Mouse (Mus musculus): ENCODE data around the gene Stmn1. TPM values are rescaled to one million over a fixed set of nuclear protein-coding genes. Genes with fewer than 3 reads are reported as not detected.
A peak's percentile ranks its signal among the peaks of the same experiment; 100 is the strongest.

Gene Stmn1
- 1,523 and 1,653 TPM in 2 replicates for polyA plus RNA-seq (2014; fragmentation: Nextera tagmentation; extraction: Ambion mirVana)

GRCm38 (mm10) chr4:134468215-134468575, at the start of gene Stmn1:
TSS of gene Stmn1 (plus strand) at chr4:134468320.
- Histone ChIP-seq H3K4me1 (ENCODE audit: control insufficient read depth, insufficient read depth, low read length) (peaks cover 2% of the 10 kb centered on the region; the same call in 1 of the 2 replicates), H3K36me3 (ENCODE audit: control insufficient read depth, insufficient read depth, low read length) (peaks cover 25% of the 10 kb centered on the region), H3K27ac (ENCODE audit: low read length) (peak within 1 kb of the TSS; percentile 96), H3K9me3 (ENCODE audit: control insufficient read depth, low read depth, low read length) (no peaks in the 10 kb centered on the region), H3K27me3 (ENCODE audit: control insufficient read depth, insufficient read depth, low read length) (no peaks in the 10 kb centered on the region), H3K4me2 (replicated peaks; ENCODE audit: low read depth, low read length) (peak within 1 kb of the TSS; percentile 88), H3K4me3 (ENCODE audit: low read depth, low read length) (peak within 1 kb of the TSS; percentile 94), H3K9ac (replicated peaks; ENCODE audit: low read depth, low read length) (peak within 1 kb of the TSS; percentile 94)
- under 1% methylated on average over 31 of the region's 31 CpGs for WGBS
- ATAC-seq (ENCODE audit: insufficient number of reproducible peaks, insufficient read depth, low FRiP score, low read depth): peak; percentile 98

GRCm38 (mm10) chr4:134421971-134422370, 46.1 kb upstream of the Stmn1 start:
- Histone ChIP-seq H3K27me3 (ENCODE audit: control insufficient read depth, insufficient read depth, low read length) (no peaks in the 10 kb centered on the region), H3K9ac (replicated peaks; ENCODE audit: low read depth, low read length) (no peak overlapping the region), H3K9me3 (ENCODE audit: control insufficient read depth, low read depth, low read length) (no peaks in the 10 kb centered on the region), H3K4me2 (replicated peaks; ENCODE audit: low read depth, low read length) (no peak overlapping the region), H3K4me1 (ENCODE audit: control insufficient read depth, insufficient read depth, low read length) (no peaks in the 10 kb centered on the region), H3K4me3 (ENCODE audit: low read depth, low read length) (no peak overlapping the region), H3K36me3 (ENCODE audit: control insufficient read depth, insufficient read depth, low read length) (no peaks in the 10 kb centered on the region; the same call in 1 of the 2 replicates), H3K27ac (ENCODE audit: low read length) (no peak overlapping the region)
- no peak for ATAC-seq (ENCODE audit: insufficient number of reproducible peaks, insufficient read depth, low FRiP score, low read depth)
- WGBS: 71% methylated on average over 11 of the region's 11 CpGs

DNA sequence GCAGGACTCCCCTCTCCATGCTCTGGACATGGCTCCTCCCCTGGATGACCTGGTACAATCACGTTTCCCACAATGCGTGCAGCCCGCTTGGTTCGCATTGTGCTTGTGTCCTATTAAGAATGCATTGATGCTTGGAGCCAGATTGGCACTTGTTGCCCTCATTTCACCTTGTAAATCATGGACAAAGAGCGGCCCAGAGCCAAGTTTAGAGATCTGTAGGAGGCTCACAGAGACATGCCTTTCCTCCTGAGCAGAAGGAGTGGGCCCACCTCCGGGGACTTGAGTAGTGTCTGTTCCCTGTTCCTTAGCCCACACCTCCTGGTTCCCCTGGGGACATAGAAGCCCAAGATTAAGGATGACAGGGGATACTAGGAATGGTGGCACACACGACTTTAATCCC, 44.2 kb upstream of the Stmn1 start:
- Histone ChIP-seq H3K9ac (replicated peaks; ENCODE audit: low read depth, low read length) (no peak overlapping the region), H3K4me3 (ENCODE audit: low read depth, low read length) (no peak overlapping the region), H3K4me1 (ENCODE audit: control insufficient read depth, insufficient read depth, low read length) (no peaks in the 10 kb centered on the region), H3K36me3 (ENCODE audit: control insufficient read depth, insufficient read depth, low read length) (no peaks in the 10 kb centered on the region; the same call in 1 of the 2 replicates), H3K27ac (ENCODE audit: low read length) (no peak overlapping the region), H3K27me3 (ENCODE audit: control insufficient read depth, insufficient read depth, low read length) (no peaks in the 10 kb centered on the region), H3K4me2 (replicated peaks; ENCODE audit: low read depth, low read length) (no peak overlapping the region), H3K9me3 (ENCODE audit: control insufficient read depth, low read depth, low read length) (no peaks in the 10 kb centered on the region)
- ATAC-seq (ENCODE audit: insufficient number of reproducible peaks, insufficient read depth, low FRiP score, low read depth): no peak
- WGBS: 90% methylated on average over 7 of the region's 7 CpGs

DNA sequence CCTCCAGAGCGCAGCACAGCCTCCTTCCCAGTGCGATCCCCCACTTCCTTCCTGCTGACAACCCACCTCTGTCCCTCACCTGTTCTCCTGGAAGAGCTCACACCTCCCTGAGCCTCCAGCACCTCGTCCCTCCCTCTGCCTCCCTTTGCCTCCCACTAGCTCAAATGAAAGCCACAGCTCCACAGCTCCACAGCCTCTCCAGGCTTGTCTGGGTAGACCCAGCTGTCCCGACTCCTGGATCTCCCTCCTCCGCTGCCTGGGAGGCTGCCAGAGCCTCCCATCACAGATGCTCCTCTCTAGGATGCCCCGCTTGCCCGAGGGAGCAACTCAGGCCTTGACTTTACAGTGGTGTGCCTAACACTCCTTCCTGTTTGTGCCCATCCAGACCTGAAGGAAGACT, 43.0 kb upstream of the Stmn1 start:
- no peak overlapping the region for H3K27ac ChIP-seq (ENCODE audit: low read length)
- H3K36me3 ChIP-seq (ENCODE audit: control insufficient read depth, insufficient read depth, low read length): no peaks in the 10 kb centered on the region; the same call in 1 of the 2 replicates
- no peaks in the 10 kb centered on the region for H3K9me3 ChIP-seq (ENCODE audit: control insufficient read depth, low read depth, low read length)
- no peak overlapping the region for H3K9ac ChIP-seq (replicated peaks; ENCODE audit: low read depth, low read length)
- WGBS: 61% methylated on average over 7 of the region's 7 CpGs
- no peak for ATAC-seq (ENCODE audit: insufficient number of reproducible peaks, insufficient read depth, low FRiP score, low read depth)
- peaks cover 2% of the 10 kb centered on the region; the same call in 1 of the 2 replicates for H3K4me1 ChIP-seq (ENCODE audit: control insufficient read depth, insufficient read depth, low read length)
- no peak overlapping the region for H3K4me3 ChIP-seq (ENCODE audit: low read depth, low read length)
- no peaks in the 10 kb centered on the region for H3K27me3 ChIP-seq (ENCODE audit: control insufficient read depth, insufficient read depth, low read length)
- no peak overlapping the region for H3K4me2 ChIP-seq (replicated peaks; ENCODE audit: low read depth, low read length)

DNA sequence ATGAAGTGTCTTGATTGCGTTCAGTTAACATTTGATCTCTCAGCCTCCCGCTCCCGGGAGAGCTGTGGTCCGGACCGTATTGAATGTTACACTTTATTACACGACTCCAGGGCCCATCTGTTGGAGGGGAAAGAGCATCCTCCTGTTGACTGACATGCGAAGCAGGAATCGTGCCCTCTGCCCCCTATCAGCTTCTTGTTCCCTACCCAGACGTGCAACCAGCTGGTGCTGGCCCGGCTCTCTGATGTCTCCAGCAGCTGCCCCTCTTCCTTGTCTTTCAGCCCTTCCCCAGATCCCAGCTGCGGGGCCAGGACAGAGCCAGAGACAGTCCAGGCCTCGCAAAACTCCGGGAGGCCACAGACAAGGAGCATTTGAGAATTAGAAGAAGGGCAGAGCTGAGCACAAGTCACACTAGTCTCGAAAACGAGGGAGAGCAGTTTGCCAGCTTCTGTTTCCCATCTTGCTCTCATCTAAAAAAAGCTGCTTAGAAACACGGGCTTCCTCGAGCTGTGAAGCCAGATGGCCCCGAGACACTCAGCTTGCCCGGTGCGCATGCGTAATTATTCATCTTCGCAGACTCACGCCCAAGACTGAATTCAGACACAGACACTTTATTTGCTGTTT, 37.6 kb upstream of the Stmn1 start:
- Histone ChIP-seq H3K27me3 (ENCODE audit: control insufficient read depth, insufficient read depth, low read length) (no peaks in the 10 kb centered on the region), H3K36me3 (ENCODE audit: control insufficient read depth, insufficient read depth, low read length) (no peaks in the 10 kb centered on the region; the same call in 1 of the 2 replicates), H3K9ac (replicated peaks; ENCODE audit: low read depth, low read length) (no peak overlapping the region), H3K4me1 (ENCODE audit: control insufficient read depth, insufficient read depth, low read length) (peaks cover 12% of the 10 kb centered on the region), H3K27ac (ENCODE audit: low read length) (peak overlapping the region; percentile 86), H3K4me3 (ENCODE audit: low read depth, low read length) (no peak overlapping the region), H3K9me3 (ENCODE audit: control insufficient read depth, low read depth, low read length) (no peaks in the 10 kb centered on the region), H3K4me2 (replicated peaks; ENCODE audit: low read depth, low read length) (peak overlapping the region; percentile 21)
- 26% methylated on average over 23 of the region's 23 CpGs for WGBS
- ATAC-seq (ENCODE audit: insufficient number of reproducible peaks, insufficient read depth, low FRiP score, low read depth): peak; percentile 88; the same call in 1 of the 2 replicates

DNA sequence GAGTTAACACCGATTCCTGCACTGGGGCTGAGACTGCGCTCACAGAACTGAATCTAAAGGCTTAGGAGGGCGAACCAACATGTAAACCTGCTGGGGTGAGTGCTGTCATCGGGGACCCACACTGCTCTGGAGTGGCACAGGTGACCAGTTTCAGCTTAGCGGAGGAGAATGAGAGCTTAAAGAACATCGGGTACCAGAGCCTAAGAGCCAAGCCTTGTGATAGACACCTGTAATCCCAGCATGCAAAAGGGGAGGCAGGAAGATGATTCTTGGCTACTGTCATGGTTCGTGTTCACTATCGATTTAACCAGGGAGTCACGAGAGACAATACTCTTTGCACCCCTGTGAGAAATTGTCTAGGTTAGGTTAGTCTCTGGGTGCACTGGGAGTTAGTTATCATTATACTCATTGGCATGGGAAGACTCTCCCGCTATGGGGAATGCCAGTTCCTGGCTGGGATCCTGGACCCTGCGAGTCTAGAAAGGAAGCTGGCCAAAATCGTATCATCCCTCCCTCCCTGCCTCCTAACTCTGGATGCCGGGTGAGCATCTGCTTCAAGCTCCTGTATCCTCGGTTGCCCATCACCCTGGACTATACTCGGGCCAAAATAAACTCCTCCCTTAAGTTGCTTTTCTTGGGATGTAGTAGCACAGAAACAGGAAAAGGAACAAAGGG, 35.3 kb upstream of the Stmn1 start:
- H3K4me2 ChIP-seq (replicated peaks; ENCODE audit: low read depth, low read length): no peak overlapping the region
- no peaks in the 10 kb centered on the region for H3K9me3 ChIP-seq (ENCODE audit: control insufficient read depth, low read depth, low read length)
- H3K4me3 ChIP-seq (ENCODE audit: low read depth, low read length): no peak overlapping the region
- H3K27ac ChIP-seq (ENCODE audit: low read length): no peak overlapping the region
- H3K4me1 ChIP-seq (ENCODE audit: control insufficient read depth, insufficient read depth, low read length): peaks cover 12% of the 10 kb centered on the region
- 82% methylated on average over 15 of the region's 15 CpGs for WGBS
- no peak overlapping the region for H3K9ac ChIP-seq (replicated peaks; ENCODE audit: low read depth, low read length)
- ATAC-seq (ENCODE audit: insufficient number of reproducible peaks, insufficient read depth, low FRiP score, low read depth): no peak
- no peaks in the 10 kb centered on the region for H3K36me3 ChIP-seq (ENCODE audit: control insufficient read depth, insufficient read depth, low read length)
- no peaks in the 10 kb centered on the region for H3K27me3 ChIP-seq (ENCODE audit: control insufficient read depth, insufficient read depth, low read length)

DNA sequence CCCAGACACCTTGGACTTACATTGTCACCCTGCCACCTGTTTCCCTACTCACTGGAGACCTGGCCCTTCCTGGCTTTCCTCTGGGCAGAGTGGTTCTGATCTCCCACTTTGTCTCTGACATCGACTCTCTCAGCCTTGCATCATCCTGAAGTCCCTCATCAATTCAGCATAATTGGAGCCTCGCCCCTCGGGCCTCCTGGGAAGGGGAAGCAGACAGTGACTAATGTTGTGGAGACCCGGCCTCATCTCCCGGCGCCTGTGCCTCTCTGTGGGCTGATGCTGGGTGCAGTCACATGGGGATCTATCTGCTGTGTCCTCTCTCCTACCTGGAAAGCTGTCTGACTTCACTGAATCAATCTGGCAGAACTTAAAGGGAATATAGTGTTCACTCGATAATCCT, 31.9 kb upstream of the Stmn1 start:
- Histone ChIP-seq H3K9me3 (ENCODE audit: control insufficient read depth, low read depth, low read length) (no peaks in the 10 kb centered on the region), H3K36me3 (ENCODE audit: control insufficient read depth, insufficient read depth, low read length) (no peaks in the 10 kb centered on the region), H3K4me2 (replicated peaks; ENCODE audit: low read depth, low read length) (no peak overlapping the region), H3K4me1 (ENCODE audit: control insufficient read depth, insufficient read depth, low read length) (0 out of 2 replicates have a peak, but pooled peaks cover 1% of the 10 kb centered on the region), H3K9ac (replicated peaks; ENCODE audit: low read depth, low read length) (no peak overlapping the region), H3K27ac (ENCODE audit: low read length) (no peak overlapping the region), H3K4me3 (ENCODE audit: low read depth, low read length) (no peak overlapping the region), H3K27me3 (ENCODE audit: control insufficient read depth, insufficient read depth, low read length) (no peaks in the 10 kb centered on the region)
- 25% methylated on average over 7 of the region's 7 CpGs for WGBS
- ATAC-seq (ENCODE audit: insufficient number of reproducible peaks, insufficient read depth, low FRiP score, low read depth): no peak

DNA sequence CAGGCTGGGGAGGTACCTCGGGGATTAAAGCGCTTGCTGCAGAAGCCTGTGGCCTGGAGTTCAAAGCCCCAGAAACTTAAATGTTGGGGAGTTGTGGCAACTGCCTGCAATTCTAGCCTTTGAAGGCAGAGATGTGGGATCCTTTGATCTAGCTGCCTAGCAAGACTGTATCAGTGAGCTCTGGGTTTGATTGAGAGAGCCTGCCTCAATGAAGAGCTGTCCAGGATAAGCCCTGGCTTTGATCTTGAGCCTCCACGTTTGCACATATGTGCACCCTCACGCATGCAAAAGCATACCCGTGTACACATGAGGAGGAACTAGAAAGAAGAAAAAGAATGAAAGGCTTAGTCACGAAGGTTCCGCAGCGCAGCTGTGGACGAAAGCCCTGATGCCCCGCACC, 31.5 kb upstream of the Stmn1 start:
- Histone ChIP-seq H3K36me3 (ENCODE audit: control insufficient read depth, insufficient read depth, low read length) (no peaks in the 10 kb centered on the region), H3K9ac (replicated peaks; ENCODE audit: low read depth, low read length) (no peak overlapping the region)

More for the DNA sequence above, 31.5 kb upstream of the Stmn1 start:
- Histone ChIP-seq H3K9me3 (ENCODE audit: control insufficient read depth, low read depth, low read length) (no peaks in the 10 kb centered on the region), H3K4me2 (replicated peaks; ENCODE audit: low read depth, low read length) (no peak overlapping the region), H3K27me3 (ENCODE audit: control insufficient read depth, insufficient read depth, low read length) (no peaks in the 10 kb centered on the region), H3K4me3 (ENCODE audit: low read depth, low read length) (no peak overlapping the region), H3K4me1 (ENCODE audit: control insufficient read depth, insufficient read depth, low read length) (no peaks in the 10 kb centered on the region), H3K27ac (ENCODE audit: low read length) (no peak overlapping the region)
- no peak for ATAC-seq (ENCODE audit: insufficient number of reproducible peaks, insufficient read depth, low FRiP score, low read depth)
- 55% methylated on average over 10 of the region's 10 CpGs for WGBS

Data from stomach, embryonic 14.5 days (tissue).